In the genomic region with DNA sequence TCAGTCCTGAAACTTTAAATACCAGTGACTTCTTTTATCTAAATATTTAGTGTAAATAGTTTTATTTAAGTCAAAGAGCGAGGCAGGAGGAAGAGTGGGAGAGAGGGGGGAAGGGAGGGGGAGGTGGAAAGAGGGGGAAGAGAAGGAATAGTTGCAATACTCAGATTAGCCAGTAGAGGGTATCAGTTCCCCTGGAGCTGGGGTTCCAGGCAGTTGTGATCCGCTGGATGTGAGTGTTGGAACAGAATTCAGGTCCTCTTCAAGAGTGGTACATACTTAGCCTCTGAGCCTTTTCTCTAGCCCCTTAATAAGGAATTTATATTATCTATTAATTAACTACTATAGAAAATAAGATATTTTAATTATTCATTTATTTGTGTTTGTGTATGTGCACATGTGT, we compare ENCODE assay signal across 10 mouse cellular contexts.
A peak's percentile ranks its signal among the peaks of the same experiment; 100 is the strongest.
DNase-seq lines count a peak whose midpoint lies in the region; ATAC-seq and TF ChIP-seq lines count a peak whose summit lies in the region.
"Had no signal": no experiment of that assay in that cellular context is flagged by ENCODE, and none has a peak within 500 bp of the region (broad histone marks: within the 10 kb centered on the region; RNA-seq: fewer than 3 reads in every experiment).

No protein-coding gene starts in this region.

- no peak for TF ChIP-seq EP300 in ES-Bruce4 (IDR thresholded peaks at IDR 0.05; ENCODE audit: insufficient read depth, low read depth, low read length)

- ATAC-seq in activated CD4-positive, CD25-positive, alpha-beta regulatory T cell, adult 4 months, result no peak
- ATAC-seq: midbrain, embryonic 16.5 days had no signal

- H3K27ac ChIP-seq in left cerebral cortex, adult 2 months, result no peak overlapping the region
- no peak overlapping the region for H3K27ac ChIP-seq in ES-Bruce4 (ENCODE audit: insufficient read depth, low read length)

- intact Hi-C loops in left cerebral cortex, adult 2 months (cut with DNase I), result no loop called here
- intact Hi-C loops in left cerebral cortex, postnatal 36 days (cut with DNase I), result no loop called here

- peaks cover 11% of the 10 kb centered on the region for H3K4me1 ChIP-seq in ES-Bruce4 (ENCODE audit: control insufficient read depth, insufficient read depth, low read length)

- no peak for DNase-seq in left cerebral cortex, adult 2 months (ENCODE audit: extremely low spot score in 1 of 2, low spot score in 2 of 2)
- DNase-seq in left cerebral cortex, postnatal 36 days (ENCODE audit: low spot score in 2 of 2), result no peak
- DNase-seq in A20 (ENCODE audit: low read depth, low spot score), result peak; percentile 43
- peak; percentile 31 for DNase-seq in embryo, embryonic 9.5 days (ENCODE audit: extremely low spot score)
- DNase-seq in urinary bladder, postnatal 14 days (ENCODE audit: low spot score), result no peak
- DNase-seq: cerebellum, postnatal 25 days; thymus, postnatal 36 days had no signal

- TF ChIP-seq POLR2A in ES-Bruce4 (IDR thresholded peaks at IDR 0.05; ENCODE audit: insufficient read depth, low read length), result no peak

- H3K27me3 ChIP-seq in ES-Bruce4 (ENCODE audit: control insufficient read depth, insufficient read depth, low read length, poor library complexity, severe bottlenecking), result no peaks in the 10 kb centered on the region

- H3K4me3 ChIP-seq in left cerebral cortex, adult 2 months, result no peak overlapping the region
- H3K4me3 ChIP-seq in ES-Bruce4 (ENCODE audit: low read depth, low read length), result no peak overlapping the region

- no peaks in the 10 kb centered on the region for H3K9me3 ChIP-seq in ES-Bruce4 (replicated peaks; ENCODE audit: control insufficient read depth, insufficient read depth, low read length, poor library complexity, severe bottlenecking)

- H3K9ac ChIP-seq in ES-Bruce4 (ENCODE audit: low read depth, poor library complexity, severe bottlenecking), result no peak overlapping the region

- H3K36me3 ChIP-seq in ES-Bruce4 (ENCODE audit: control insufficient read depth, insufficient read depth, low read length, poor library complexity, severe bottlenecking), result no peaks in the 10 kb centered on the region

- peak; percentile 47 for TF ChIP-seq CTCF in left cerebral cortex, adult 2 months (IDR thresholded peaks at IDR 0.05)
- peak; percentile 59 for TF ChIP-seq CTCF in ES-Bruce4 (IDR thresholded peaks at IDR 0.05; ENCODE audit: low read depth, low read length)

Comparison
In these comparisons a context has a peak if more than half of its experiments do, and no peak if none do; other contexts are left out.
1. DNase-seq: peak in A20 (single experiment) and embryo, embryonic 9.5 days (single experiment); none in left cerebral cortex, adult 2 months (0 of 2), left cerebral cortex, postnatal 36 days (0 of 2) and urinary bladder, postnatal 14 days (single experiment).